Mouse (Mus musculus) embryonic facial prominence, embryonic 14.5 days (tissue): ENCODE results near the gene Gm14288. TPM values are rescaled to one million over a fixed set of nuclear protein-coding genes. Genes with fewer than 3 reads are reported as not detected.
"Not testable (repeated sequence)": the region's sequence is repeated elsewhere in the genome, so short reads cannot be mapped to it uniquely, and the experiment has no call there.

Experiments used
- ATAC-seq: fragments of 200-750 bp; cut with Nextera tagmentation; 2 replicates; pipeline ENCODE4 v1.8.0; 2017; ENCODE audit warnings: low read depth, moderate number of reproducible peaks, moderate TSS enrichment
- DNase-seq: peaks from one replicate; pipeline ENCODE4 v3.0.0-alpha.2; 2015; ENCODE audit warnings: low spot score
- H3K27ac ChIP-seq: fragments of 300-500 bp; sonication (generic); replicated peaks from 2 replicates; pipeline ENCODE4 v1.5.1; 2014; ENCODE audit warnings: low read depth, mild to moderate bottlenecking, low read length, moderate library complexity
- H3K27me3 ChIP-seq: fragments of 300-500 bp; sonication (generic); replicated peaks from 2 replicates; pipeline ENCODE4 v1.6.1; 2014; ENCODE audit warnings: low read length; ENCODE audit not compliant: control insufficient read depth, insufficient read depth
- H3K36me3 ChIP-seq: fragments of 300-500 bp; sonication (generic); 2 replicates; pipeline ENCODE4 v1.6.1; 2014; ENCODE audit warnings: low read length, mixed read lengths; ENCODE audit not compliant: control insufficient read depth, insufficient read depth
- H3K4me1 ChIP-seq: fragments of 300-500 bp; sonication (generic); 2 replicates; pipeline ENCODE4 v1.6.1; 2014; ENCODE audit warnings: antibody characterized with exemption, low read length; ENCODE audit not compliant: control insufficient read depth, insufficient read depth
- H3K4me2 ChIP-seq: fragments of 300-500 bp; sonication (generic); 2 replicates; pipeline ENCODE4 v1.6.1; 2014; ENCODE audit warnings: low read depth, mild to moderate bottlenecking, low read length, moderate library complexity, mixed read lengths
- H3K4me3 ChIP-seq: fragments of 300-500 bp; sonication (generic); 2 replicates; pipeline ENCODE4 v1.5.1; 2014; ENCODE audit warnings: low read depth, mild to moderate bottlenecking, low read length
- H3K9ac ChIP-seq: fragments of 300-500 bp; sonication (generic); 2 replicates; pipeline ENCODE4 v1.6.1; 2014; ENCODE audit warnings: low read depth, mild to moderate bottlenecking, low read length, moderate library complexity, mixed read lengths
- H3K9me3 ChIP-seq: fragments of 300-500 bp; sonication (generic); 2 replicates; pipeline ENCODE4 v1.6.1; 2016; ENCODE audit warnings: low read length; ENCODE audit not compliant: control insufficient read depth
- WGBS: fragments of 180-500 bp; shearing (Covaris S2); extraction: QIAGEN DNeasy Blood & Tissue Kit; methylation state at CpG from one replicate; pipeline ENCODE4 v1.1.7; 2014; 5-methylcytosine and 5-hydroxymethylcytosine counted together
- polyA plus RNA-seq: library from polyadenylated mRNA; unstranded; fragments of >200 nt; fragmentation: Nextera tagmentation; extraction: Ambion mirVana; gene quantifications from 2 replicates; pipeline ENCODE4 v1.2.1, GENCODE M21; 2014

Gm14288 gene
- polyA plus RNA-seq = 3.8 and 4.4 TPM in 2 replicates

GRCm38 (mm10) chr2:175800993-175801392 is at the start of gene Gm14288:
Gene Gm14288 (minus strand): TSS chr2:175801093.
- not testable (repeated sequence) for H3K9ac ChIP-seq, DNase-seq, H3K9me3 ChIP-seq, H3K4me1 ChIP-seq, H3K27ac ChIP-seq, H3K4me3 ChIP-seq, H3K36me3 ChIP-seq, H3K4me2 ChIP-seq, ATAC-seq, H3K27me3 ChIP-seq
- WGBS = no CpG with 5 or more reads among the region's 6 CpGs

GRCm38 (mm10) chr2:175741237-175741636 is 59.7 kb downstream of the Gm14288 start, which contains the start of gene Gm2007:
Gene Gm2007 (plus strand): TSS chr2:175741537.
- H3K27me3 ChIP-seq, H3K4me3 ChIP-seq, H3K9ac ChIP-seq, H3K4me1 ChIP-seq, H3K27ac ChIP-seq, ATAC-seq, H3K36me3 ChIP-seq, H3K9me3 ChIP-seq, DNase-seq, H3K4me2 ChIP-seq: not testable (repeated sequence)
- no CpG with 5 or more reads among the region's 2 CpGs for WGBS

Other genes starting within 250 kb of the Gm14288 start
- gene Gm11007, start 157.1 kb downstream of the Gm14288 start, polyA plus RNA-seq = not detected in 2 replicates
- 22.0 and 28.2 TPM in 2 replicates for gene Zfp969, start 97.4 kb downstream of the Gm14288 start, polyA plus RNA-seq
- gene Gm2007, start 59.6 kb downstream of the Gm14288 start, polyA plus RNA-seq = not detected in 2 replicates
- 20.3 and 21.3 TPM in 2 replicates for gene Gm6710, start 68.1 kb upstream of the Gm14288 start, polyA plus RNA-seq
- 3.1 and 3.5 TPM in 2 replicates for gene Zfp966, start 130.0 kb upstream of the Gm14288 start, polyA plus RNA-seq
- 26.8 and 27.4 TPM in 2 replicates for gene Gm2026, start 164.2 kb upstream of the Gm14288 start, polyA plus RNA-seq